Mouse (Mus musculus) thymus, postnatal 10 days (tissue): ENCODE results near the gene Cacna2d3.

Experiments used
- DNase-seq, 2 experiments: peaks; one replicate each; pipeline ENCODE4 v3.0.0; 2021; ENCODE audit warnings: low spot score in 2 of 2

Cacna2d3 gene

GRCm38 (mm10) chr14:28923180-28923961, 798.3 kb downstream of the Cacna2d3 start:
- no peak for DNase-seq

DNA sequence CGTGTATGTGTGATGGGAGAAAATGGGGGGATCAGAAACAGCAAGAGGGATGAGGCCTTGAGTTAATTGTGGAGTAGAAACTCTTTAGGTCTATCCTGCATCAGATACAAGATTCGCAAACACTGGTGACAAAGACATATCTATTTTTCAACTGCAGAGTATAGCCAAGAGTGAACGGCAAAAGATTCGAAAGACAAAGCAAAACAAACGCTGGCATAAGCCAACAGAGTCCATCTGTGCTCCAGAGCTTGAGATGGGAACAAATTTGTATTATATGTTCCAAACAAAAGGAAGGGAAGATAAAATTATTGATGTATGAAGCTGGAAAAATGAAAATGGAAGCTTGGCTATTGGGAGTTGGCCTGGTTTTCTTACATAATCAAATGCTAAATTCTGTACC, 802.8 kb downstream of the Cacna2d3 start:
- DNase-seq: no peak

DNA sequence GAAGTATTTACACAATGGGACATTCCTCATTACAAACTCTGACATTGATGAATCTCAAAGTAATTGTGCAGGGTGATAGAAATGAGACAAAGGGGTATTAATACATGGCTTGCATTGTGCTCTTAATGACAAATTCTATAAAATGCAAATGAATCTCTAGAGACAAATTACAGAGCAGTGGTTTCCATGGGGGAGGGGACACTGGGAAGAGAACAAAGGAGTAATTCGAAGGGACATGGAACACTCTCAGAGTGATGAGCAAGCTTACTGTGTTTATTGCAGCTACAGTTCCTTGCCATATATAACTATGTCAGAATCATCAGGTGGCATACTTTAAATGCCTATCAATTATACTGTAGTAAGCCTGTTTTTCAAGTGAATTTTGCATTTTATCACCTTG, 806.7 kb downstream of the Cacna2d3 start:
- no peak for DNase-seq

DNA sequence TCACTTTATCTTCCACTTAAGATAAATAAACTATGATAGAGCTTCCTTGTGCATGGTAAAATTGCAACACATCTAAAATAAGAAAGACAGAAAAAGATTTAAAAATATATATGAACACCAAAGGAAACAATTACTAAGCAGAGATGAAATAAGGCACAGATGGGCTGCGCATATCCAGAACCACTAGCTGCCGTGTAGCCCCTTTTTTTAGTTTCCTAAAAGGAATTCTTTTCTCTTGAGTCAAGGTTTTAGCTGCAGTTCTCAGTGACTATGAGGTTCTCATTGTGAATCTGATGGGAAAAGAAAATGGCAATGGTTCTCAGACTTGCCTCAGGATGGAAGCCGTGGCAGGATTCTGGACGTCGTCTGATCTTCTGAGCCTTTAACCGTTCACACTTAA, 814.0 kb downstream of the Cacna2d3 start:
- no peak for DNase-seq

DNA sequence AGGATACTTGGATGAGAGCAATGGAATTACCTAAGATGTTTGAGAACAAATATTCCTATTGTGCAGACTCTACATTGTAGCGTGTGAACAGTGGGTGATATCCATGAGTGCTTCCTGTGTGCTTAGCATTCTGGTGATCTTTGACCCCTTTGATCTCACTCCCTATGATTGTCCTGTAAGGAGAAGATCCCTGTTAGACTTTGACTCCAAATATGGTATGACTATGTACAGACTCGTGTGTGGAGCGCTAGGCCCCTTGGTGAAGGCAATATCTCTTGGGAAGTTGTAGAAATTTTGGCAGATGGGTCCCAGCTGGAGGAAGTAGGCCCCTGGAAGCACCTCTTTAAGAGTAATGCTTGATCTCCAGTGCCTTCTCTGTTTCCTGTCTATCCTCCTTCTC, 829.1 kb downstream of the Cacna2d3 start:
- no peak for DNase-seq

DNA sequence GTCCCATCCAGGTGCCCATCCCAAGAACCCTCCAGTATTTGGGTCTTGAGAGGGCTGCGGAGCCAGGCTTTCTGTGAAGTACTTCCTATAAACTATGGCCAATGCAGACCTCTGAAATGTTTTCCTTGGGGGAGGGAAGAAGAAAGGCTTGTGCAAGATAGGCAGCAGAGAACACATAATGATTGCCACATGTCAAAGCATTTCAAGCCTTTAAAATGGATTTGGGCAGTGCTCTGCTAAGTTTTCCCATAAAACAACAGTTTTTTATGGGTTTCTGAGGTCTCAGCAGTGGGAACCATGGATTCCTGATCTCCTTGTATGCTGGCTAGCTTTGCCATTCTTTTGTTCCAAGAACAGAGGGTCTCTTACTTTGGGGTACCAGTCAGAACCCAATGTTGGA, 834.3 kb downstream of the Cacna2d3 start:
- no peak for DNase-seq

DNA sequence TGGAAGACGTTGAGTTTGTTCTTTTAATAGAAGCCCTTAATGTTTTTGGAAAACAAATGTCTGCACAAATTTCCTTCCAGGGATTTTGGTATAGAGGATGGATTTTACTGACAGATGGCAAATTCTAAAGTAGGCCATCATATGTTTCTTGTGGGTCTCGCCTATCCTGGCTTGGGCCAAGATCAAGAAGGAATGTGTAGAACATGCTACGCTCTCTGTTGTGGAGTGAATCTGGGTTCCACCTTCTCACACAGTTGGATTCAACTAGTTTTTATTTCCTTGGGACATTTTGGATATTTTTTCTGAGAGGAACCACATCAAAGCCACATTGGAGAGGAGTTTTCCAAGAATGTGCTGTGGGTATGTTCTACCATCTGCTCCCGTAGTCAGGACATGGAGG, 835.0 kb downstream of the Cacna2d3 start:
- DNase-seq: no peak

GRCm38 (mm10) chr14:28870983-28871382, 850.7 kb downstream of the Cacna2d3 start:
- DNase-seq: no peak

DNA sequence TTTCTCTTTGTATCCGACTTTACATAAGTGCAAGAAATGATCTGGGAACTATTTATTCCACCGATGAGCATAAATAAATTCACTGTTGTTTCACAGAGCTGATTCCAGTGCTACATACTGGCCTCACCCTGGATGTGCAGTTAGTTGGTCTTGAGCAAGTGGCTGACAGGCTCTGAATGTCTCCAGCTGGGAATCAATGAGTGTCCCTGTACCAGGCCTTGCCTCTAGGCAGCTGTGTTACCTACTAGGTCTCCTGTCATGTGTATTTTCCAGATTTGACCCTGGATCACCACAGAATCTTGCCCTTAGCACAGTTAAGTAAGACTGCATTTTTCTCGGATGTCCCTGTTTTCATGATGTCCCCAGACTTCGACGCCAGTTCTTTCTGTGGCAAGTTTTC, 851.3 kb downstream of the Cacna2d3 start:
- no peak for DNase-seq

DNA sequence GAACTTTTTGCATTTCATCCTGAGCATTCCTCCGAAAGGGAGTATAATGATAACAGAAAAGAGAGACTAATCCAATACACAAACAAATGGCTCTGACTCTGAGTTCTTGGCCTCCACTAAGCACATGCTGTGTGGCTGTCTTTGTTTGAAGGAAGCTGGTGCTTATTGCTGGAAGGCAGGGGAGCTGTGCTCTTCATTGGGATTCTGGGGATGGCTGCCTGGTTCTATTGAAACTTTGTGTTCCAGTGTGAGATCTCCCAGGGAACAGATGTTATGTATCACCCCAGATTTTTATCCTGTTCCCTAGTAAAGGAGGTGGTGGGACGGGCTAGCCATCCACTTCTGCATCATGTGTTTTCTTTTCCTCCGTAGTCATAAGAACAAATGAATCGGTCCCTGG, 856.7 kb downstream of the Cacna2d3 start:
- DNase-seq: no peak

DNA sequence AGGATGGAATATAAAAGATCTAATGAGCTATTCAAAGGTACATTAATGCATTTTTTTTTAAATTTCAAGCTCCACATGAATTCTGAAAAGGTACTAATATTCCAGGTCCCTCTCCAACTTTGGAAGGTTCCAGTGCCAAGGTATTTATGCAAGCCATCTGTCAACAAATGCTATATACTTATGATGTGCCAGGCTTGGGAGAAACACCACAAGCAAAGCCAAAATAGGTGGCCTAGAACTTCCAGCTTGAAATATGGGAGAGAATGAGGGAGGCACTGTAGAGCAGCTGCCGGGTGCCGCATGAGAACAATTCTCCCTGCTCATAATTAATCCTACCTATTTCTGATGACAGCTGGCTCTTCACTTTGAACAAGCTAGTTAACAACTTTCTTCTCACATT, 860.5 kb downstream of the Cacna2d3 start:
- no peak for DNase-seq
